Mouse (Mus musculus) kidney, adult 2 months (tissue): Measurements from ENCODE around the gene Nek3. TPM values are rescaled to one million over a fixed set of nuclear protein-coding genes. Genes with fewer than 3 reads are reported as not detected.

ENCODE experiments used
- DNase-seq: peaks from one replicate; pipeline ENCODE4 v3.0.0; 2021
- H3K27ac ChIP-seq: fragments of 200-500 bp; 2 replicates; pipeline ENCODE4 v1.5.1; 2012; ENCODE audit warnings: low read depth, low read length, control low read depth, inconsistent platforms; ENCODE audit not compliant: insufficient read depth
- H3K27me3 ChIP-seq: fragments of 200-500 bp; replicated peaks from 2 replicates; pipeline ENCODE4 v1.6.1; 2012; ENCODE audit warnings: mild to moderate bottlenecking, moderate library complexity, low read length, inconsistent platforms; ENCODE audit not compliant: control insufficient read depth, insufficient read depth
- H3K36me3 ChIP-seq: fragments of 200-500 bp; 2 replicates; pipeline ENCODE4 v1.6.1; 2012; ENCODE audit warnings: mild to moderate bottlenecking, moderate library complexity, low read length, inconsistent platforms; ENCODE audit not compliant: control insufficient read depth, insufficient read depth
- H3K4me1 ChIP-seq: fragments of 200-500 bp; 2 replicates; pipeline ENCODE4 v1.6.1; 2011; ENCODE audit warnings: low read length; ENCODE audit not compliant: control insufficient read depth, insufficient read depth
- H3K4me3 ChIP-seq: fragments of 200-500 bp; 2 replicates; pipeline ENCODE4 v1.5.1; 2011; ENCODE audit warnings: mild to moderate bottlenecking, low read depth, low read length, control low read depth; ENCODE audit not compliant: insufficient read depth
- CTCF ChIP-seq: fragments of 200-500 bp; conservative IDR thresholded peaks from 2 replicates; pipeline ENCODE4 v1.5.1; 2011; ENCODE audit warnings: low read depth, mild to moderate bottlenecking, control low read depth, low read length, moderate library complexity, mixed read lengths; ENCODE audit not compliant: insufficient read depth, insufficient read length
- POLR2A ChIP-seq: fragments of 200-500 bp; IDR thresholded peaks from one replicate; pipeline ENCODE4 v1.6.1; 2011; ENCODE audit warnings: low read depth, low read length, control low read depth
- WGBS: fragments of 180-500 bp; shearing (Covaris S2); methylation state at CpG from one replicate; pipeline ENCODE4 v1.1.7; 2018; 5-methylcytosine and 5-hydroxymethylcytosine counted together
- polyA plus RNA-seq: library from polyadenylated mRNA; depleted of rRNA; stranded (reverse); fragments of >200 nt; gene quantifications from 2 replicates; pipeline ENCODE4 v1.2.3, GENCODE M21; 2012; rRNA removed

Nek3 gene
- polyA plus RNA-seq: 1.6 and 1.7 TPM in 2 replicates

- Histone ChIP-seq H3K27ac (no peak within 1 kb of the TSS), H3K36me3 (no peaks in the 10 kb centered on the region), H3K27me3 (no peaks in the 10 kb centered on the region), H3K4me3 (peak within 1 kb of the TSS; percentile 46), H3K4me1 (peaks cover 5% of the 10 kb centered on the region; the same call in 1 of the 2 replicates)
- WGBS: under 1% methylated on average over 41 of the region's 43 CpGs
- TF ChIP-seq CTCF (peak; percentile 63), POLR2A (no peak)
- DNase-seq: peak; percentile 89
Observed at GRCm38 (mm10) chr8:22166080-22166603, at the start of gene Nek3. Gene Nek3 (minus strand): TSS chr8:22166435.

GRCm38 (mm10) chr8:22214826-22215225 is 48.6 kb upstream of the Nek3 start:
- WGBS: 95% methylated on average over 10 of the region's 10 CpGs
- Histone ChIP-seq H3K4me1 (no peaks in the 10 kb centered on the region), H3K4me3 (no peak overlapping the region), H3K36me3 (peaks cover 4% of the 10 kb centered on the region), H3K27ac (no peak overlapping the region), H3K27me3 (no peaks in the 10 kb centered on the region)
- TF ChIP-seq CTCF (no peak), POLR2A (no peak)
- no peak for DNase-seq

- TF ChIP-seq POLR2A (no peak), CTCF (no peak)
- DNase-seq: peak; percentile 49
Observed at GRCm38 (mm10) chr8:22209012-22209411, 42.8 kb upstream of the Nek3 start.

GRCm38 (mm10) chr8:22207535-22207934 is 41.3 kb upstream of the Nek3 start:
- Histone ChIP-seq H3K4me1 (no peaks in the 10 kb centered on the region), H3K4me3 (no peak overlapping the region), H3K27me3 (no peaks in the 10 kb centered on the region), H3K27ac (no peak overlapping the region), H3K36me3 (peaks cover 5% of the 10 kb centered on the region)
- WGBS: 67% methylated on average over 4 of the region's 4 CpGs
- TF ChIP-seq CTCF (no peak), POLR2A (no peak)
- no peak for DNase-seq

More at GRCm38 (mm10) chr8:22209012-22209411, 42.8 kb upstream of the Nek3 start:
- Histone ChIP-seq H3K27ac (no peak overlapping the region), H3K4me1 (no peaks in the 10 kb centered on the region), H3K36me3 (peaks cover 5% of the 10 kb centered on the region), H3K27me3 (no peaks in the 10 kb centered on the region), H3K4me3 (no peak overlapping the region)
- WGBS: 57% methylated on average over 5 of the region's 5 CpGs

- no peak overlapping the region for H3K4me3 ChIP-seq
- no peaks in the 10 kb centered on the region for H3K27me3 ChIP-seq
- no peak for TF ChIP-seq POLR2A
- TF ChIP-seq CTCF: 0 out of 2 replicates have a peak, but pooled peaks have one; percentile 10
- no peaks in the 10 kb centered on the region; the same call in 1 of the 2 replicates for H3K36me3 ChIP-seq
- H3K4me1 ChIP-seq: no peaks in the 10 kb centered on the region
- H3K27ac ChIP-seq: no peak overlapping the region
- DNase-seq: no peak
- WGBS: 98% methylated on average over 8 of the region's 8 CpGs
Observed at GRCm38 (mm10) chr8:22199481-22199880, 33.2 kb upstream of the Nek3 start.

- H3K36me3 ChIP-seq: no peaks in the 10 kb centered on the region
- H3K4me3 ChIP-seq: no peak overlapping the region
- no peaks in the 10 kb centered on the region for H3K27me3 ChIP-seq
- DNase-seq: no peak
- peaks cover 2% of the 10 kb centered on the region; the same call in 1 of the 2 replicates for H3K4me1 ChIP-seq
- TF ChIP-seq POLR2A: no peak
- no peak for TF ChIP-seq CTCF
- no peak overlapping the region for H3K27ac ChIP-seq
- 91% methylated on average over 6 of the region's 6 CpGs for WGBS
Observed at GRCm38 (mm10) chr8:22197914-22198313, 31.7 kb upstream of the Nek3 start.

- H3K36me3 ChIP-seq: no peaks in the 10 kb centered on the region
- H3K27me3 ChIP-seq: no peaks in the 10 kb centered on the region
- H3K27ac ChIP-seq: peak overlapping the region; percentile 95
- DNase-seq: peak; percentile 44
- H3K4me3 ChIP-seq: peak overlapping the region; percentile 87
- TF ChIP-seq CTCF (no peak), POLR2A (no peak)
- 11% methylated on average over 12 of the region's 12 CpGs for WGBS
- H3K4me1 ChIP-seq: peaks cover 2% of the 10 kb centered on the region; the same call in 1 of the 2 replicates
Observed at GRCm38 (mm10) chr8:22193432-22194010, 27.3 kb upstream of the Nek3 start.
